Comparison of ENCODE assay signal across 8 mouse cellular contexts in genomic region chr11:12384826-12385225, GRCm38 (mm10).
DNase-seq lines count a peak whose midpoint lies in the region; ATAC-seq and TF ChIP-seq lines count a peak whose summit lies in the region.
"Had no signal": no experiment of that assay in that cellular context is flagged by ENCODE, and none has a peak within 500 bp of the region (broad histone marks: within the 10 kb centered on the region; RNA-seq: fewer than 3 reads in every experiment).

No protein-coding gene starts in this region.

- no peaks in the 10 kb centered on the region for H3K9me3 ChIP-seq in forebrain, postnatal 0 days (ENCODE audit: low read length)
- H3K9me3 ChIP-seq in midbrain, embryonic 15.5 days: no peaks in the 10 kb centered on the region
- H3K9me3 ChIP-seq in liver, embryonic 12.5 days (replicated peaks): no peaks in the 10 kb centered on the region
- H3K9me3 ChIP-seq: limb, embryonic 15.5 days had no signal

- DNase-seq in layer of hippocampus, adult 18-20 months (ENCODE audit: low spot score in 2 of 2): peak; percentile 14 to 36
- DNase-seq in layer of hippocampus, adult 11-12 months (ENCODE audit: low spot score): no peak
- DNase-seq in cerebellum, adult 2 months: peak; percentile 28 to 57
- DNase-seq in forebrain, postnatal 0 days: peak; percentile 57

- no peak overlapping the region for H3K27ac ChIP-seq in cerebellum, adult 2 months (ENCODE audit: insufficient read depth, low read length)
- no peak overlapping the region for H3K27ac ChIP-seq in forebrain, postnatal 0 days (ENCODE audit: low read depth, low read length)
- H3K27ac ChIP-seq in midbrain, embryonic 15.5 days: no peak overlapping the region
- H3K27ac ChIP-seq in liver, embryonic 12.5 days: no peak overlapping the region
- H3K27ac ChIP-seq: limb, embryonic 15.5 days had no signal

- no peak for TF ChIP-seq CTCF in cerebellum, adult 2 months (IDR thresholded peaks at IDR 0.05; ENCODE audit: borderline replicate concordance, insufficient read depth, low read depth, low read length)
- no peak for TF ChIP-seq CTCF in forebrain, postnatal 0 days (IDR thresholded peaks at IDR 0.05; ENCODE audit: low read depth)

- no peaks in the 10 kb centered on the region; the same call in 1 of the 2 replicates for H3K27me3 ChIP-seq in cerebellum, adult 2 months (ENCODE audit: control insufficient read depth, insufficient read depth, low read length)
- no peaks in the 10 kb centered on the region for H3K27me3 ChIP-seq in forebrain, postnatal 0 days (ENCODE audit: insufficient read depth, low read length)
- no peaks in the 10 kb centered on the region for H3K27me3 ChIP-seq in midbrain, embryonic 15.5 days (replicated peaks)
- no peaks in the 10 kb centered on the region for H3K27me3 ChIP-seq in liver, embryonic 12.5 days (replicated peaks)
- H3K27me3 ChIP-seq: limb, embryonic 15.5 days had no signal

- H3K9ac ChIP-seq in forebrain, postnatal 0 days: no peak overlapping the region
- H3K9ac ChIP-seq in midbrain, embryonic 15.5 days: no peak overlapping the region
- no peak overlapping the region for H3K9ac ChIP-seq in liver, embryonic 12.5 days
- H3K9ac ChIP-seq: limb, embryonic 15.5 days had no signal

- TF ChIP-seq POLR2A in cerebellum, adult 2 months (IDR thresholded peaks at IDR 0.05; ENCODE audit: borderline replicate concordance, insufficient read depth, low read length): no peak

- H3K4me3 ChIP-seq in cerebellum, adult 2 months (replicated peaks; ENCODE audit: insufficient read depth, low read depth, low read length): no peak overlapping the region
- no peak overlapping the region for H3K4me3 ChIP-seq in forebrain, postnatal 0 days (ENCODE audit: low read depth, low read length)
- H3K4me3 ChIP-seq in midbrain, embryonic 15.5 days: no peak overlapping the region
- no peak overlapping the region for H3K4me3 ChIP-seq in liver, embryonic 12.5 days
- H3K4me3 ChIP-seq: limb, embryonic 15.5 days had no signal

- ATAC-seq in forebrain, postnatal 0 days: peak; percentile 42; the same call in 1 of the 2 replicates
- peak; percentile 48; the same call in 1 of the 2 replicates for ATAC-seq in midbrain, embryonic 15.5 days (replicated peaks)
- ATAC-seq in activated CD4-positive, CD25-positive, alpha-beta regulatory T cell, adult 4 months: no peak
- no peak for ATAC-seq in liver, embryonic 12.5 days

- H3K36me3 ChIP-seq in forebrain, postnatal 0 days (ENCODE audit: insufficient read depth): no peaks in the 10 kb centered on the region
- no peaks in the 10 kb centered on the region for H3K36me3 ChIP-seq in midbrain, embryonic 15.5 days (replicated peaks)
- no peaks in the 10 kb centered on the region for H3K36me3 ChIP-seq in liver, embryonic 12.5 days
- H3K36me3 ChIP-seq: limb, embryonic 15.5 days had no signal

- 3% methylated on average over 2 of the region's 2 CpGs for WGBS in cerebellum, adult 2 months
- 21% methylated on average over 2 of the region's 2 CpGs for WGBS in forebrain, postnatal 0 days
- 47% methylated on average over 2 of the region's 2 CpGs for WGBS in midbrain, embryonic 15.5 days
- 48% methylated on average over 2 of the region's 2 CpGs for WGBS in liver, embryonic 12.5 days (ENCODE audit: insufficient replicate concordance)

- H3K4me2 ChIP-seq in forebrain, postnatal 0 days (ENCODE audit: low read depth): no peak overlapping the region
- no peak overlapping the region for H3K4me2 ChIP-seq in midbrain, embryonic 15.5 days
- no peak overlapping the region for H3K4me2 ChIP-seq in liver, embryonic 12.5 days
- H3K4me2 ChIP-seq: limb, embryonic 15.5 days had no signal

- no peaks in the 10 kb centered on the region for H3K4me1 ChIP-seq in cerebellum, adult 2 months (ENCODE audit: control insufficient read depth, insufficient read depth, low read length)
- H3K4me1 ChIP-seq in forebrain, postnatal 0 days (ENCODE audit: insufficient read depth): 0 out of 2 replicates have a peak, but pooled peaks cover 3% of the 10 kb centered on the region
- no peaks in the 10 kb centered on the region; the same call in 1 of the 2 replicates for H3K4me1 ChIP-seq in midbrain, embryonic 15.5 days
- H3K4me1 ChIP-seq in liver, embryonic 12.5 days: no peaks in the 10 kb centered on the region

Comparison
In these comparisons a context has a peak if more than half of its experiments do, and no peak if none do; other contexts are left out.
1. ATAC-seq: peak in forebrain, postnatal 0 days (single experiment) and midbrain, embryonic 15.5 days (single experiment); none in activated CD4-positive, CD25-positive, alpha-beta regulatory T cell, adult 4 months (single experiment) and liver, embryonic 12.5 days (single experiment).